Mouse (Mus musculus) mouse embryonic stem cell (cell line): Measurements from ENCODE around the gene Cntn5.

Experiments
- in situ Hi-C, 2 experiments: fragments of 300-500 bp; cut with MboI; formaldehyde crosslinking; loops; 1 replicate in 1 of 2; 3 replicates in 1 of 2; pipeline ENCODE4 v1.14.3; 2019 to 2020; ENCODE audit warnings: low sequenced_read_pairs in 2 of 2, low pct_unique_long_range_greater_than_20kb in 1 of 2, mixed read lengths in 1 of 2; ENCODE audit not compliant: unreplicated experiment in 1 of 2

The Cntn5 gene

DNA sequence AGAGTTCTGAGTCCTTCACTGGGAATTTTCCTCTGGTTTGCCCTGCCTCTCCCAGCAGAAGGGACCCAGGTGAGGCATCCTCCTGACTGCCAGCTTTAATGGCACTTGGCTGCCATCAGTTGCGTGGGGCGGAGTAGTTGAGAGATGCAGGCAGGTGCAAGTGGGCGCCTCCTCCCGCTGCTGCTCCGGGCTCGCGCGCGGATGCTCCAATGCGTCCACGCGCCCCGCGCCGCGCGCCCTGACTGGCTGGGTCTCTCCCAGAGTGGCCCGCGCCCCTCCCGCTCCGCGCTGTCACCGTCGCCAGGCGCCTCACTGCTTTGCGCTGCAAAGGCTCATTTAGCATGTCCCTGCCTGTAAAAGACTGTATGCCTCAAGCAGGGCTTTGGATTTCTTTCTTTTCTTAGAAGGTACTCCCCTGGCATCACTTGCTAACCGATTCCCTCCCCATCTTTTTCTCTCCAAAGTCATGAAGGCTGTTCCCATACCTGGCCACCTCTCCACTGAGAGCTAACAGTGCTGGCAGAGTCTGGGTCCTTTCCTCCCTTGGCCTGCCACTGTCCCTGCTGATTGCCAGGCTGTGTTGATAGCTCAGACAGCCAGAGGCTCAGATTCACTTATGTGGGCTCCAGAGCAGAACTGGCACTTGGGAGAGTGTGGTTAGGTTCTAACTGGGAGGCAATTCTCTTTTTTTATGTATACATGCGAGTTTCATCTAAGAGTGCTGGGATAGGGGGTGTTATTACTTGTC, at the start of gene Cntn5:
TSS of gene Cntn5 (minus strand) at position 160 of the 748 bp plus-strand sequence.
- in situ Hi-C loops: loop anchor here in 1 of 2 experiments (25.0 kb wide), 1 partner anchor 533 kb away; no protein-coding TSS in a partner anchor

GRCm38 (mm10) chr9:10950470-10950869, 45.9 kb upstream of the Cntn5 start:
- in situ Hi-C loops: no loop called here

- in situ Hi-C loops: loop anchor here in 1 of 2 experiments (25.0 kb wide), 1 partner anchor 528 kb away; no protein-coding TSS in a partner anchor
Measured at GRCm38 (mm10) chr9:10909573-10909972, 5.0 kb upstream of the Cntn5 start.

DNA sequence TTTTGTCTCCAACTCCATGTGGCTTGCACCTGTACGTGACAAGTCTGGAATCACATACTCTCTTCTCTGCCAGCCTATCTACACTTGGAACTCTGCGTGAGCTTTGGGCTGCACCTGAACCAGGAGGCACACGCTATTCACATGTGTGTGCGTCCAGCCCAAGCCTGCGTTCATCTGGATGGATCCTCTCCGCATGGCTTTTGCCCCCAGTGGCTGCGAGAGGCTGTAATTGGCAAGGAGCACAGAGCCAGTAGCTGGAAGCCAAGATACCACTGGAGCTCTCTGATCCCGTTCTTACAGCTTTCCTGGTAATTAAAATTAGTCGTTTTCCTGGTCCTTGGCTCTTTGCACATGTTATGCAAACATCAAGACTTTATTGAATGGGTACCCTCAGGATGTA, 1.1 kb upstream of the Cntn5 start:
- in situ Hi-C loops: loop anchor here in 1 of 2 experiments (25.0 kb wide), 1 partner anchor 532 kb away; no protein-coding TSS in a partner anchor

- in situ Hi-C loops: no loop called here
Measured at GRCm38 (mm10) chr9:10879758-10880157, 24.8 kb downstream of the Cntn5 start.

- in situ Hi-C loops: no loop called here
Measured at GRCm38 (mm10) chr9:10873881-10874280, 30.7 kb downstream of the Cntn5 start.

DNA sequence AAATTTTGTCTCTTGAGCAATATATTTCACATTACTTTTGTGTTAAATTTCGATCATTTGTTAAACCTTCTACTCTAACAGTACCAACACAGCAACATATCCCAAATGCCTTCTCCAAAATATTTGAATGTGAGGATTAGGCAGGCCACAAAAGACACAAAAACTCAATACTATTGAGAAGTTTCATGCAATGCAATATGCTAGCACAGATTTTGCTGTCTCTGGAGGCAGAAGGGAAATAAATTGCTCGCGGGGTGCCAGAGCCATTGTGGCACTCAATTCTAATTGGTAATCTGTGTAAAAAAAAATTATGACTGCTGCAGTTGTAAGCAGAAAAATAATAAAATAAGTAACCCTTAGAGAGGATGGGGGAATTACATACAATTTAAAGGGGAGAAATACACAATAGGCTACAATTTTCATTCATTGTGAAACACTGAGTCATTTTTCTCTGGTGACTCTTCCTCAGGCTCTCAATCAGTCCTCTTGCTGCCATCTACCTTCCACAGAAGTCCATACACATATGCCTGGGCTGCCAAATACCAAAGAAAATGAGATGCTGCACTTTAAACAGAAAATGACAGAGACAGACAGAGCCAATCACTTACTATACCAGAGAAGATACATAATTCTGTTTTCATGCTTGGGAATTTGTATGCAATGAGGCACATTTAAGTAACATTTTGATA, 48.2 kb downstream of the Cntn5 start:
- in situ Hi-C loops: no loop called here

- in situ Hi-C loops: no loop called here
Measured at GRCm38 (mm10) chr9:10816711-10817110, 87.9 kb downstream of the Cntn5 start.

DNA sequence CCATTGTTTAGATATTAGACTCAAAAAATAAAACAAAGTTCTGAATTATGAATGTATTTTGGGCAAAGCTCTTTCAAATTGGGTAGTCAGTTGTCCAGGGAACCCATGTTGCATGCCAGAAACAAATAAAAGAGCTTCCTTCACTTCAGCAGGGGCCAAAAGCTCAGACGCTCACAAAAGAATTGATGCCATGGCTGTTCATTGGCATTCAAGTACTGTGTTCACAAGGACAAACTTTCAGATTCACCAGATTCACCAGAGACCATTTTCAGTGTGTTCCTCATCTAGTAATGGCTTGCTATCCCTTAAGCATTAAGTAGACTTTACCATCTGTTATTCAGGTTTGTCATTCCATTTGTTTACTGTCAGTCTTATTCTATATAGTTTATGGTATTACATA, 107.4 kb downstream of the Cntn5 start:
- in situ Hi-C loops: no loop called here

- in situ Hi-C loops: no loop called here
Measured at GRCm38 (mm10) chr9:10795102-10795501, 109.5 kb downstream of the Cntn5 start.

DNA sequence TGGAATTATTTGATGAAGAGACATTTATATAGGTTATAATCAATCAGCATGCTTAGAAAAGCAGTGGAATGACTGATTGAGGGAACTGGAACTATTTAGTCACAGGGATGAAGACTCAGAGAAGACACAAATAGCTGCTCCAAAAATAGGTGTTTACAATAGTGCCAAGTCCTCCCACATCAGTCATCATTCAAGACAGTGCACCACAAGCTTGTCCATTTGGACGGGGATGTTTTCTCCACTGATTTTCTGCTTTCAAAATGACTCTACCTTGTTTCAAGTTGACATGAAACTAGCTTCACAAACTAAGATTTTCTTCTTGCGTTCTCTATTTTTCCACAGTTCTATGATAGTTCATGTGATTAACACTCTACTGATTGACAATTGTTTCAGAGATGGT, 172.7 kb downstream of the Cntn5 start:
- in situ Hi-C loops: no loop called here

- in situ Hi-C loops: no loop called here
Measured at GRCm38 (mm10) chr9:10724191-10724590, 180.4 kb downstream of the Cntn5 start.

DNA sequence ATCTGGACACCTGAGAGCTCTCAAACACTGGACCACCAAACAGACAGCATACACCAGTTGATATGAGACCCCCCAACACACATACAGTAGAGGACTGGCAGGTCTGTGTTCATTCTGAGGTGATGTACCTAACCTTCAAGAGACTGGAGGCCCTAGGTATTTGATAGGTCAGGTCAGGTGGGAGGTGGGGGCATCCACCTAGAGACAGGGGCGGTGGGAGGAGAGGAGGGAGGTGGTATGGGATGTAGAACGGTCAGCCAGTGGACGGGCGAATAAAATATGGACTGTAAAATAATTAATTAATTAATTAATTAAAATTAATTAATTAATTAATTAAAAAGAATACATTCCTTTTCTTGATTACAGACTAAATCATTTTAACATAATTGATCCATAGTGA, 182.5 kb downstream of the Cntn5 start:
- in situ Hi-C loops: no loop called here

DNA sequence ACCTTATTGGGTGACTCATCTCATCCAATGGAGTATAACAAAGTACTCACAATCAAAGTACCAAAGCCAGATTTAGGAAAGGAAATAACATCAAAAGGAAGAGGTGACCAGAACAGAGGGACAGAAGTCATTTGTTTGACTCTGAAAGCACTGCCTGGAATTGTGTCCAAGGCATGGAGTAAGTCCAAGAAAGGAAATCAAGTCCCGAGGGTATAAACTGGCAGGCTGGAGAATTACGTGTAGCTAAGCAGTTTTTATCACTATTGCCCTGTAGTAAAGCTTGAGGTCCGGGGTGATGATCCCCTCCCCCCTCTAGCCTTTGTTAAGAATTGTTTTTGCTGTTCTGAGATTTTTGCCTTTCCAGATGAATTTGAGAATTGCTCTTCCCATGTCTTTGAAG, 185.6 kb downstream of the Cntn5 start:
- in situ Hi-C loops: no loop called here

DNA sequence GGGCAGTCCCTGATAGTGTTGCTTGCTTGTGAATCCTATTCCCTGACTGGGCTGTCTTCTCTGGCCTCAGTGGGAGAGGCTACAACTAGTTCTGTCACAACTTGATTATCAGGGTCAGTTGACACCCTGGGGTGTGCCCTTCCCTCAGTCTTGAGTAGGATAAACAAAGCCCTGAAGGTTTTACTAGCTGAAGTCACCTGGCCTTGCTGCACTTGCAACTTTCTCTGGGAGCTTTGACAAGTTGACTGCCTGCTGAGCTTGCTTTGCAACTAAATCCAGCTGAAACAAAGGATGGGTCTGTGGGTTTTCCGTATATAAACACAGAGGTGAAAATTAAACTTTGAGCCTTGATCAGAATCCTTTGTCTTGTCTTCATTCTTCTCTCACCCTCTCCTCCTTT, 190.9 kb downstream of the Cntn5 start:
- in situ Hi-C loops: no loop called here

GRCm38 (mm10) chr9:10681646-10682045, 222.9 kb downstream of the Cntn5 start:
- in situ Hi-C loops: no loop called here

DNA sequence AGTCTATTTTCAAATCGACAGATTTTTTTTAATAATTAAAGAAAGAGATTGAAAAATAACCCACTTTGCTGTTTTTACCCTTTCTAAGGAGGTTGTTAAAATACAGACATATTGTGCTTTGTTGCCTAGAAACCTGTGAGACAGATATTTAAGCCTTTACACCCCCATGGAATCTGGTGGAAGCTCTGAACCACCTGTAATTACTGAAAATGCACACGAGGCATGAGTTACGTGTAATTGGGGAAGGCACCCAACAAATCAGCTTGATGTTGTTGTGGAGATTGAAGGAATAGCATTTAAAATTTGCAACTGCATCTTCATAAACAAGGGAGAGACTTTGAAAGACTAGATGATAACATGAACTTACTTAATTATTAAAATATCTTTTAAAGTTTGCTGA, 223.4 kb downstream of the Cntn5 start:
- in situ Hi-C loops: no loop called here

DNA sequence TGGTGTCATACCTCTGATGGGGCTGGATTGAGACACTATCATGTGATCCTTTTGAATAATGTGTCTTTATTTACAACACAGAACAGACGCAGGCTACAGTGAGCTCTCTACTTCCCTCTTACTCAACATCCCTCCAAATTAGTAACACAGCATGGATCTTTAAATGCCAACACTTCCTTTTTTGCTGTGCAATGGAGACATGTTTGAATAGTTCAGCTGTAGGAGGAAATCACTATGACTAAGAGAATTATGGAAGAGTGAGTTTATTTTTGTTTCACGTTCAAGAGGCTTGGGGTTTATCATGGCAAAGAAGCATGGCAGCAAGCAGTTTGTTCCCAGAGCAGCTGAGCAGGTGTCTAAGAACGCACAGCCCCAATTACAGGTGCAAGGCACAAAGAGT, 235.9 kb downstream of the Cntn5 start:
- in situ Hi-C loops: no loop called here

GRCm38 (mm10) chr9:10667438-10667837, 237.1 kb downstream of the Cntn5 start:
- in situ Hi-C loops: no loop called here

DNA sequence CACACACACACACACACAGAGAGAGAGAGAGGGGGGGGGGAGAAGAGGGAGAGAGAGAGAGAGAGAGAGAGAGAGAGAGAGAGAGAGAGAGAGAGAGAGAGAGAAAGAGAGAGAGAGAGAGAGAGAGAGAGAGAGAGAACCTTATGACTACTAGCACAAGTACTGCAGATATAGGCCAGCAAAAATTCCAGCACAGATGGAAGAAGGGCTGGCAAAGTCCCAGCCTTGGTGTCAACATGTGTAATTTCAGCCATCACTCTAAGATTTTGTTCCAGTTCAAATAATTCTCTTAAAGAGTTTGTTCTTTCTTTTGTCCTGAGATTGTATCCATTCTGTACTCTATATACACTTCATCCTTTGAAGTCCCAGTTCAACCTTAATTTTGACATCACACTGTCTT, 238.8 kb downstream of the Cntn5 start:
- in situ Hi-C loops: no loop called here
